Mouse (Mus musculus) NIH3T3 (cell line): ENCODE measurements around the gene Dpm2.

ENCODE experiments used
- DNase-seq: peaks from one replicate; pipeline ENCODE4 v3.0.0-alpha.2; 2012; ENCODE audit warnings: low read depth

Dpm2 gene

DNA sequence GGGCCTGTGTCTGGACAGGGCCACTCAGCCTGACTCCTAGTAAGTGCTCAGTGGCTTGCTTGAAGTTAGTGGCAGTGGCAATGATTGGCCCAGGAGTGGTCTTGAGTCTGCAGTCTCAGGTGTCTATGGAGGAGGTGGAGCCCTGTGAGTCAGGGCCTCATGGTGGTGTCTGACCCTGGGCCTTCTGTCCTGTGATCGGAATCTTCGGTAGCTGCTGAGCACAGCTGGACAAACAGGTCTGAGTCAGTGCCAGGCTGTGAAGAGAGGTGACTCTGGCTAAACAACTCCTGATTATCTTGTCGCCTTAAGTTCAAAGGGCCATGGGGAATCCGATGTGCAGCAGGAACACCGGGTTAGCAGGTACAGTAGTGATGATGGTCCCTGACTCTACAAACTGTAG is 23.3 kb upstream of the Dpm2 start:
- DNase-seq, result no peak

DNA sequence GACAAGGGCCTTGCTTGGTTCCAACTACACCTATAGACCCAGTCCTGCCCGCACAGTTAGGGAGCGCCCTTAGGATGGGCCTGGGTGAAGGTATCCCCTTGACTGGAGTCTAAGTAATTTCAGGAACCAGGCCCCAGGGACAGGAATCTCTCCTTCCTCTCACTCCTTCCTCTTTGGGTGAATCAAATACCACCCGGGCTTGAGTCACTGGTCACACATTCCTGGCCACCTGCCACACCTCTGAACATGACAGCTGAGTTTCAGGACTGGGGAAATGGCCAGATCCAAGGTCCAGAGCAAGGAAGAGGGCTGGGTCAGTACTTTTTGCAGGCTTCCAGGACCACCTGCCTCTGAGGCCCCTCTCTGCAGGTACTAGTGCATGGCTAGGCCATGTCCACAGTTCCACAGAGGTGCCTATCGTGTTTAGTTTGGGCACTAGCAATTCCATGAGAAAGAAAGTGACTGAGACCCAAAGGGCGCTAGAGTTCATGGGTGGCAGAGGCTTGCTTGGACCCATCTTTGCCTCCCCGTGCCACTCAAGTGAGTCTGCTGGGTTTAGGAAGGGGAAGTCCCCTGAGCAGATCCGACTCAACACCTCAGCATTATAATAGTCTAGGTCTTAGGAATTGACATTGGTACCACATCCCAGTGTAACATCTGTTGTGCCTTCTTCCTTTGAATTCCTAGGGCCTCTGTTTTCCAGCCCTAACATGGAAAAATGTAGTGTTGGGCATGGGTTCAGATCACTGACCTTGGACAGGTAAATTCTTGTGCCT is 22.5 kb upstream of the Dpm2 start:
- DNase-seq, result peak; percentile 59

DNA sequence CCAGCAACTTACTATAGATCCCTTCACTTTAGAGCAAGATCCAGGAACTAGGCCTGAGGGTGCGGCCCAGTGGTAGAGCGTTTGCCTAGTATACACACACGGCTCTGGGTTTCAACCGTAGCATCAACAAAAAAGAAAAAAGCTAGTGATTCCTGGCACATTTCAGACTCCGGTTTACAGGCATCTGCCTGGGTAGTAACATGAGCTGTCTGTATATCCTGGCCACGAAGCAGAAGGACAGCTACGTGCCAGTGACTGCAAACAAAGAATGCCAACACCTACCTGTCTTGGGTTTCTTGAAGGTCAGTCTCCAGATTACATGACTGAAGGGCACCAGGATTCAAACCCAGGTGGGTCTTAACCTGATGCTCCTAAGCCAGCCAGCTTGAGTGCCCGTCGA is 21.5 kb upstream of the Dpm2 start:
- peak; percentile 53 for DNase-seq

DNA sequence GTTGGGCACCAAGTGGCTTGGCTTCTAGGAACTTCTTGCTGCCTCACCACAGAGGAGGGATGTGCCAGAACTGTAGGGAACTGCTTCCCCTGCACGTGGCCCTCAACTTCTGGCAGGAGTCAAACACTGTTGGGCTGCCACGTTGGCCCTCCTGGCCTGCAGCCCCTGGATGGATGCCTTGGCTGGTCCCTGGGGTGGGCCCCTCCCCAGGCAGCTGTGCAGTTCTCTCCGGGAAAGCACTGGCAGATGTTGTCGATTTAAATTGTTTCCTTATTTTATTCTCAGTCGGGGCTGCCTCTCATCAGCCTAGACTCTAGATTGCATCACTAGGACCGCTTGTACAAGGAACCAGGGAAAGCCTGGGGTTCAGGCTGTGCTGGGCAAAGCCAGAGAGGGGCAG is 20.9 kb upstream of the Dpm2 start:
- DNase-seq, result peak; percentile 98

DNA sequence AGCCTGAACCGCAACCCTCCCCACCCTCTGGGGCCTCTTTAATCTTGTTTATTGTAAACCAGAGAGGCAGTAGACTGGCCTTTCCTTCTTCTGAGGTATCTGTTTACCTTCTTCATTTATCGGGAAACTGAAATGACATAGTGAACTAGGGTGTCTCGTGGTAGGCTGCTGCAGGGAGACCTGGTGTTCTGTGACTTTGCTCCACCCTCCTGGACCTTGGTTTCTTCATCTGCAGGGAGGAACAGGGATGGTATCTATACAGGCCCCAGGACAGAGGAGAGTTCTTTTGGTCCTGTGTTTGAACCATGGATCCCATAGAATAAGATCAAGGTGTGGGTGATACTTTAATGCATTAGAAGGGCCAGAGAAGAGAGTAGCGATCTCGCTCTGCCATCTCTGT is 19.4 kb upstream of the Dpm2 start:
- no peak for DNase-seq

DNA sequence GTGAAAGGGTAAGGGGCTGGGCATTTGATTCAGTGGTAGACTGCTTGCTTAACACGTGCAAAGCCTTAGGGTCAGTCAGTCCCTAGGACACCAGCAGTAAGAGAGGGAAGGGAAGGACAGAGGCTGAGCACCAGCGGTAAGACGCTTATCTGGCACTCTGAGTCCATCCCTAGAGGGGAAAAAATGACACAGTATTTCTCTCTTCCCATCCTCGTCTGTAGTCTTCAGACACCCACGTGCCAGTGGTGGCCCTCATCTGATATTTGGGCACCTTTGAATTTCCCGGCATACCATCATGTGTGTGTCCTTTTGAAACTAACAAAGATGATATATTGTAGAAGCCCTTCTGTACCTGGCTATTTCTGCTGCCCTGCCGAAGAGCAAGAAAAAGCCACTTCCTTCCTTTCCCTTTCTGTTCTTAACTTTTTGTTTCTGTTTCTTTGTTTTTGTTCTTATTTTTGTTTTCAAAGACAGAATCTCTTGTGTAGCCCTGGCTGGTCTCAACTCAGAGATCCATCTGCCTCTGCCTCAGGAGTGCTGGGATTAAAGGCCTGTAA is 17.0 kb upstream of the Dpm2 start:
- DNase-seq, result no peak

DNA sequence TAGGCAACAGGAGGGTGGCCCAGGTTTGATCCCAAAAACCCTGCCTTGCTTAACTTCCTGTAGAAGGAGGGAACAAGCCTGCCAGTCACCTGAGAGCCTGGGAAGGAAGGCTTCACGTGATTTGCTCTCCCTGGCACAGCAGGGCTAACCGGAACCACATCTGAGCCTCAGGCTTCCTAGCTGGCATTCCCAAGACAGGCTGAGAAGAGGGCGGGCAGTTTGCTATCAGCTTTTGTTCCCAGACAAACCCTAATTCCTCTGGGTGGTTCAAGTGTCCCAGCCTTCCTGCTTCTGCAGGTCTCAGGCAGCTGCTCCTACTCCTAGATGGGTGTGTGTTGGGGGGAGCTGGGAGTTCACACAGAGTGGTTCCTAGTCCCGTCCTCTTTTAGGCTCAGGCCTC is 15.2 kb upstream of the Dpm2 start:
- DNase-seq, result peak; percentile 33

DNA sequence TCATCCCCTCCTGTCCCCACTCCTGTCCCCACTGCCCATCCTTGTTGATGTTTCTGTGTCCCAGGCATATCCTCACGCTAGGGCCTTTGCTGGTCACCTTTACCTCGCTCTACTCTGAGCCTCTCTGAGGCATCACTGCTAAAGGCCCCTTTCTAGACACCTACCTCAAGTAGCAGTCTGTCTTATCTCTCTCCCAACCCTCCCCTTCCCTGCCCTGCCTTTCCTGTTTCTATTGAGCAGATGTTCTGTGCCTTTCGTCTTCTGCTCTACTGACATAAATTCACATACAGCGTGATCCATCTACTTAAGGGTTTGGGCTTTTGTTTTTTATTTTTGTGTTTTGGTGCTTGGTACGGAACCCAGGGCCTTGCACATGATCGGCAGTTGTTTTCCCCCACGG is 14.6 kb upstream of the Dpm2 start:
- DNase-seq, result no peak

DNA sequence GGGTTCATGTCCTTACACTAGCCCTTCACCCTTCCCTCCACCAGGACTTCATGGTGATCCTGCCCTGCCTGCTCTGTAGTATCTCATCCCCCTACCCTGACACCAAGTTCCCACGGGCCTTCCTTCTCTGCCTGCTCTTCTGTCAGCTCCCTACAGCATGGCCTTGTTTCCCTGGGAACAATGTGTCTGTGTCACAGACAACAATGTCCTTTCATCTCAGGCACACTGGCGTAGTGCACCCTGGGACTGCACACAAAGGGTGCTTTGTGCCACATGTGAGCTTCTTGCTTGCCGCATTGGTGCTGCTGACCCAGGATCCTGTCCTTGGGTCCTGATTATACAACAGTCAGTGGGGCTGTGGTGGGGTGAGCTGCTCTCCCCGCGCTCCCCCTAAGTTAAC is 11.1 kb upstream of the Dpm2 start:
- no peak for DNase-seq

DNA sequence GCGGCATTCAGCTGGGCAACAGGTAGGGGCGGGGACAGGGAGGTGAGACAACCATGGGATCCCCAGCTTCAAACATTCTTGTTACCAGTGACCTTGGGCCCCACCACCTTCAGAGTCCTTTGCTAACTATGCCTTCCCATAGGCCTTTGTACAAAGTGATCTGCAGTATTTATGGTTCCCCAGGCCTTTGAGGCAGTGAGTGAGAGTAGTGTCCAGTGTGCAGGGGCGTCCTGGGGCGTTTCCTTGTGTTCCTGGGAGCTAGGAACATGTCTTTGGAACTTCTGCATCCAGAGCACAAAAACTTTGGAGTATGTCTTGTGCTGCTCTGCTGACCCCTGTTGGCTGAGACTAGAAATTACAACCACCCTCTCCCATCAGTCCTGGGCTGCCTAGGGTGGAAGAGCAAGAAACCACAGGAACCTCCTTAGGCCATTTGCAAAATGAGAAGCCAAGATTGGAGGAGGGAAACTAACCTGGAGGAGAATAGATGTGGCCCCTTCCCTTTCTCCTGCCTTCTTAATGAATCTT is 4.1 kb upstream of the Dpm2 start:
- DNase-seq, result peak; percentile 90

DNA sequence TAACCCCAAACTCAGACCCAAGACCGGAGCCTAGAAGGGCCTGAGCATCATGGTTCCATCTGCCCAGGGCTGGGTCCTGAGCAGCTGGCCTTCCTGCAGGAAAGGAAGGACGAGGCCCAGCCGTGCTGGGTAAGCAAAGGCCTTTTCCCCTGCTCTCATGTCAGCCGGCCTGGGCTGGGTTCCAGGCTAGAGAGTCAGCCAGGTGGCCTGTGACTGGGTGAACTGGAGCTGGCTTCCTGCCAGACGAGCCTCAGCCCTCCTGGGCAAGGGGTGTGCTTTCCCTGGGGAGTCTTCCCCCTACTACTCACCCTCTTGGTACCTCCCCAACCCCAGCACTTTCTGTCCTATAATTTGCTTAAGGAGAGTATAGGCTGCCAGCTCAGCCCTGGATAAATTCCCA is 2.5 kb upstream of the Dpm2 start:
- DNase-seq, result peak; percentile 60

DNA sequence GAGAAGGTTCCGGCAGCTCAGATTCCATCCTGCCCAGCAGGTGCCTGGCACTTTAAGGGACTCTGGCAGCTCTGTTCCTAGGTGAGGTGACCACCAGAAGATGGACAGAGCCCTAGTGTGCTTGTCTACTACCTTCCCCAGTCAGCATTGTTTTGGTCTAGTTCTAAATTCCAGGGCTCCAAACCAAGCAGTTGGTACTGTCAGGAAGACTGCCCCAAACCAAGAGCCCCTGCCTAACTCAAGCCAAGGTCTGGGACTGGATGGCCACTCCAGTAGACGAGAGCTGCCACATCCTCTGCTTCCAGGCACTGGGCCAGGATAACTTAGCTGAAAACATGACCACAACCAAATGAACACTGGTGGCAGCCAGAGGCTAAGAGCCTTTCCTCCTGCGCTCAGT is 1.7 kb upstream of the Dpm2 start:
- DNase-seq, result no peak

DNA sequence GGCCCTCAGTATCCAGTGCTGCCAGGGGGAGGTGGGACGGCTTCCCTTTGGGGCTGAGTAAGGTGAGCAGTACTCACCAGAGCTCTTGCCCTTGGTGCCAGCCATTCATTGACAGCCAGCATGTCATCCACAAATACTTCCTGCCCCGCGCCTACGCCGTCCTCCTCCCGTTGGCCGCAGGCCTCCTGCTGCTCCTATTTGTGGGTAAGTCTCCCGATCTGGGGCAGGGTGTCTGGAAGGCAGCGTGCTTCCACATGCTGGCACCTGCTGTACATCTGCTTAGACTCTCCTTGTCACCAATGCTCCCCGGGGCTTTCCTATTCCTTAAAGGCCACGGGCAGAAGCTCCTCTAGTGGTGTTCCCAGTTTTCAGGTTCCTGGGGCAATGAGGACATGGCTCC is 1.5 kb downstream of the Dpm2 start:
- no peak for DNase-seq

DNA sequence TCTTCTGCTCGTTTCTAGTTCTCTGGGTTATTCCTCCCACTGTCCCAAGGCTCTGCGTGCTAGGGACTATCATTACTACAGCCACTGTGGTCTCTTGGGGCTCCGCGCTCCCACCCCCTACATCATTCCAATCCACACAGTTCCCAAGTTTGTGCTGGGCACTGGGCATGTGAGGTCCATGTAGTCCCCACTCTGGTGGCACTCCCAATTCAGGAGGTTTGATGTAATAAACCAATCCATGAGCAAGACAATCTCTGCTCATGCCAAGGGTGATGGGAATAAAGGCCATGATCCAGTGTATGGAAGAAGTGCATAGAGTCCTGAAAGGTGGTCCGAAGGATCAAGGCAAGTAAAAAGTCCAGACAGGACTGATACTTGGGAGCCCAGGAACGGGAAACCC is 3.8 kb downstream of the Dpm2 start, which contains the start of gene Pip5kl1:
Gene Pip5kl1, plus strand, starts transcription at position 301 of the 400 bp plus-strand sequence.
- no peak for DNase-seq

DNA sequence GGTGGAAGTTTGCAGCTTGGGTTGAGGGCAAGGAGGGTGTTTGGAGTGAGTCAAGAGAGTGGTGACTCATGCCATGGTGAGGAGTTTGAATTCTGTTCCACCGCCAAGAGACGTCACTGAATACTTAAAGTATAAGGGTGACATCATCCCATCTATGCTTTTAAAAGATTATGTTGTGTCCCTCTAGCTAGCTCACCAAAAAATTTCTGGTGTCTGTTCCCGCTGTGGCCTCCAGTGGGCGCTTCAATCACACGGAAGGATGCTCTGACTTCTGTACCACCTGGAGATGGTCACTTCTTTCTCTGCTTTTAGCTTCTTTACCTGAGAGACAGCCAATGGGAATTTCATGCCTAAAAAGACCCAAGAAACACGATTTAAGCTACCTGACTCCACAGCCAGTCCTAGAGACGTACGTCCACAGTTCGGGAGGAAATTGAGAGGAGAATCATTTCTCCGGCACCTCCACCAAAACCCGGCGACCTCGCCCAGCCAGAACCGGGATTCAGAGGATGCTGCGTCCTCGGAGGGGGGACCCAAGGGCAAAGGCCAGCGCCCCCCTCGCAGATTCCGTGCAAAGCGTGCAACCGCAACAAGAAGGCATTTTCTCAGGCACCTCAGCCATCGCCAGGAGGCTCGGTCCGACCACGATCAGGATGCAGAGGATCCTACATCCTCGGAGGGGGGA is 4.4 kb downstream of the Dpm2 start:
- DNase-seq, result peak; percentile 89

DNA sequence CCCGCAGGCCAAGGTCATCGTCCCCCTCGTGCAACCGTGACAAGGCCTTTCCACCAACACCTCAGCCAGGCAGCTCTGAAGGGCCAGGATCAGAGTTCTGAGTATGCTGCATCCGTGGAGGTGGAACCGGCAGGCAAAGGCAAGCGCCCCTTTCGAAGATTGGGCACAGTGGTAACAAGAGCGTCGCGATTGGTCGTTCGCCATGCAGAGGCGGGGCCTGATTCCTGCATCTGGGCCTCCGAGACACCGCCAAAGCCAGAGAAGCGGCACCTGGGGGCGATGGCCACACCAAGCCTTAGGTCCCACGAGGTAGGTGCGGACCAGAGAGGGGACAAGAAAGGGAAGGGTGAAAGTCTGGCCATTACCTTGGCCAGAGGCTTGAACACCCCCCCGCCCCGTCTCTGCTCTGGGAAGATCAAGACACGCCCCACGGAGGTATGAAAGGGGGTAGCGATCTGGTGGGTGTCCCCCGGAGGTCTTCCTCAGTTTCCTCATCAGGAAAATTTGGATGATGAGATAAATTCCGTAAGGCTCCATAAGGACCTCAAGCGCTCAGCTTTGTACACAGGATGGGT is 5.0 kb downstream of the Dpm2 start, which contains the start of gene 9430097D07Rik:
Gene 9430097D07Rik, minus strand, starts transcription at position 99 of the 575 bp plus-strand sequence.
- no peak for DNase-seq

DNA sequence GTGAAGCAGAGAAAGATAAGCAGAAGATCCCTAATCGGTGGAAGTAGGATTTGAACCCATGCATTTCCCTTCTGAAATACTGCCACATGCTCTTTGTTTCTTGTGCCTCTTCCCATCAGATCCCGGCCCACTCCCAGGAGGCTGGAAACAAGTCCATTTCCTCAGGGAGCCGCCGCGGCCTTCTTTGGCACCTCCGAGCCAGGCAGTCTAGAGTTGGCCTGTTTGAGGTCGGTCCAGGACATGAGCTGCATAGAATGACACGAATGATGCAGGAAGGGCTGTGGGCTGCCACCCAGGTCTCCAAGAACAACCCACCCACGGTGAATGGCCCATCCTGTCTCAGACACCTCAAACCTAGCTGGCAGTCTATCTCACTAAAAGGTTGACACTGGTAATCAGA is 5.9 kb downstream of the Dpm2 start:
- DNase-seq, result no peak

DNA sequence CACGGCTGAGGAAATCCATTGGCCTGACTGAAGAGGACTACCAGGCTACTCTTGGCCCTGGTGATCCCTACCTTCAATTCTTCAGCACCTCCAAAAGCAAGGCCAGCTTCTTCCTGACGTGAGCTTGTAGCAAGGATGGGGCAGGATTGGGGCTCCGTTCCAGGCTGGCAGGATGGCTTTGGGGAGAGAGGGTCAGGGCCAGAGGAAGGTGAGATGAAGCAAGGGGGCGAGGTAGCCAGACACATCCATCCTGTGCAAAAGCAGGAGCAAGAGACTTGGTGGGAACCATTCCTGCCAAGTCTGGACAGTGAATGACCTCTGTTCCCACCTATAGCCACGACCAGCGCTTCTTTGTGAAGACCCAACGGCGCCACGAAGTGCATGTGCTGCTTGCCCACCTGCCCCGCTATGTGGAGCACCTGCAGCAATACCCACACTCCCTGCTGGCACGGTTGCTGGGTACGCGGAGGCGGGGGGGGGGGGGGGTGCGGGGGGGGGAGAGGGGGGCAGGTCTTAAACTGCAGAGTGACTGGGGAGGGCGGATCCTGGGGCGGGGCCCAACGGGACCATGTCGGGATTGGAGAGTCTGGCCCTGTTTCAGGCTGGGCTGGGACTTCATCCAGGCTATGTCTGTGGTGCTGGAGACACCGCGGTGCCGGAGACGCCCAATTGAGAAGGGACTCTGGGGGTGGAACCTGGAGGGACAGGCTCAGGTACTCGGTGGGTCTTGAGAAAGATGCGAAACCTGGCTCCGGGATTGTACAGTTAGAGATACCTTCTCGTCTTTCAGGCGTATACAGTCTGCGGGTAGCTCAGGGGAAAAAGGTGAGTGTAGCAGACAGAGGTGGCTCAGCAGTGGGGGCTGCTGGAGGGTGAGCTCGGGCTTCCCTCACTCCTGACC is 7.7 kb downstream of the Dpm2 start:
- no peak for DNase-seq

DNA sequence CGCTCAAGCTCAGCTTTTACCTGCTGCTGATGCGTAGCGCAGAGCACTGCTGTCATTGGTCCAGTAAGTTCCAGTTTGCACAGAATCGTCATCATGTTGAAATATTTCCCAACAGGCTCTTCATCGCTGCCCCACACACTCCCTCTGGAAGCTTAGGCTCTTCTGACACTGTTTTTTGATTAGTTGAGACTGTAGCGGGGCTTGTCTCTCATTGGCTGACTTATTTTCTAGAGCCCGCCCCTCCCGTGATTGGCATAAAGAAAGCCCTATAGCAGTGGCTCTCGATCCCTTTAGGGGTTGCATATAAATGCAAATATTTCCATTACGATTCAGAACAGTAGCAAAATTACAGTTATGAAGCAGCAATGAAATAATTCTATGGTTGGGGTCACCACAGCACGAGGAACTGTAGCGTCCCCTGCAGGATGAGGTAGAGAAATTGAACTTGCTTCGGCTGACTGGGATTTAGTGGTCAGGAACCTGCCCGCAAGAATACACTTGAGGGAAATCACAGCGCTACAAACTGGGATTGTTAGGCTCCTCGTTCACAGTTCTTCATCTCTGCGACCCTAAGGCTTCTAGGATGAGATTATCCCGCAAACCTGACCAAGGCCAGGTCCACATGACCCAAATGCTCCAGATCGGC is 10.9 kb downstream of the Dpm2 start:
- DNase-seq, result peak; percentile 24

DNA sequence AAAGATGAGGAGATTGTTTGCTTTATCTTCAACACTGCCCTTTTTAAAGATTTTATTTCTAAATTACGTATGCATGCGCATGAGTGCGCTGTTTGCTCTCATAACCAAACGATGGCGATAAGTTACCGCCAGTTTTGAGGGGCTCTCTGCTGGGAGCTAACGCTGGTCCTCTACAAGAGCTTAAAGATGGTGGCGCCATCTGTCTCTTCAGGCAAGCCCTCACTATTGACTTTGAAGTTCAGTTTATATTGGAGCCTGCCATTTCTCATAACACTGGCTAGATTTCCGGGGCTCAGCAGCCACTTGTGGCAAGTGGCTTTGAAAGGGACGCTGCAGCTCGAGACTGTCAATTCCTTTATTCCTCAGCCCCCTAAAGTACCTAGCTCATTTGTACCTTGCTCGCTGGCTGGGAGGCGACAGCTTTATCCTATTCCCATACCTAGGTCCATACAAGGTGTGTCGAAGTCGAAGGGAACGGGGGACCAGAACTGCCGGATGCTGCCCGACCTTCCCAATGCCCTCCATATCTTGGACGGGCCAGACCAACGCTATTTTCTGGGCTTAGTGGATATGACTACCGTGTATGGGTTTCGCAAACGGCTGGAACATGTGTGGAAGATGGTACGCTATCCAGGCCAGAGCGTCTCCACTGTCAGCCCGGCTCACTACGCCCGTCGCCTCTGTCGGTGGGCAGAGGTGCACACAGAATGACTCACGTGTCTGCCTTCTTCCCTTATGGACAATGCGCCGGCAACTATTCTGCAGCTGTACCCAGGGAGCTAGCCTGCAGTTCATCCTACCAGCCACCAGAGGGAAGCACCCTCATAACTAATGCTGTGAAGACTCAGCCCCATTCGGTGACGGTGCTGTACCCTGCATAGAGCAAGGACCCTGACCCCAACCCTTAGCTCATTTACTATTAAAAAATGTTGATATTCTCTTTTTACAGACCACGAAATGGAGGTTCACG is 12.5 kb downstream of the Dpm2 start:
- DNase-seq, result peak; percentile 90
